17 mouse cellular contexts compared by ENCODE assay signal in the genomic region with DNA sequence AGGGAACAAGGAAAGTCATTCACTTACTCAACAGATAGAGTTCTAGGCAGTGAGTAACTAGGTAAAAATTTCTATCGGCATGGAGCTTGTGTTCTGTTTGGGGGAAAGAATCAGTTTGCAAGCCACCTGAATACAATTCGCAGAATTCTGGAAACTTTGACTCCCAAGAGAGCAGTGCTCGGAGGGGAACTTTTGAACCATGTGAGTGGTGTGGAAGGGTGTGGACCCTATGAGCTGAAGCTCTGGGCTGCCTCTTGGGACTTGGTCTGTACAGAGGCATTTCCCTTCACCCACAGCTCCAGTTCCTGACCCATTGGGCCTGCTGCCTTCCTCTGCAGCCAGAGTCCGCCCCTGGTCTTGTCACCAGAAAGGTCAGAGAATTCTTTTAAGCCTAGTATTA.
DNase-seq lines count a peak whose midpoint lies in the region; ATAC-seq and TF ChIP-seq lines count a peak whose summit lies in the region.
"Had no signal": no experiment of that assay in that cellular context is flagged by ENCODE, and none has a peak within 500 bp of the region (broad histone marks: within the 10 kb centered on the region; RNA-seq: fewer than 3 reads in every experiment).

No protein-coding gene starts in this region.

- ATAC-seq in heart, embryonic 12.5 days (ENCODE audit: insufficient number of reproducible peaks, low FRiP score): no peak
- ATAC-seq in hindbrain, embryonic 13.5 days (ENCODE audit: low FRiP score): no peak
- ATAC-seq: forebrain, embryonic 14.5 days had no signal

- no peaks in the 10 kb centered on the region for H3K27me3 ChIP-seq in heart, embryonic 12.5 days (replicated peaks)
- no peaks in the 10 kb centered on the region for H3K27me3 ChIP-seq in splenic B cell, adult 2 months (ENCODE audit: control insufficient read depth, insufficient read depth, low read length, poor library complexity, severe bottlenecking)
- no peaks in the 10 kb centered on the region for H3K27me3 ChIP-seq in hindbrain, embryonic 13.5 days
- H3K27me3 ChIP-seq: megakaryocyte, embryonic 14.5 days had no signal

- no peak overlapping the region for H3K9ac ChIP-seq in heart, embryonic 12.5 days
- H3K9ac ChIP-seq in hindbrain, embryonic 13.5 days: no peak overlapping the region
- H3K9ac ChIP-seq: hindbrain, embryonic 14.5 days; lung, embryonic 14.5 days had no signal

- no peak overlapping the region for H3K27ac ChIP-seq in heart, embryonic 12.5 days (ENCODE audit: poor library complexity, severe bottlenecking)
- H3K27ac ChIP-seq in bone marrow, adult 2 months (ENCODE audit: control insufficient read depth, insufficient read depth, low read depth, low read length, poor library complexity): peak overlapping the region; percentile 19; the same call in 1 of the 2 replicates
- H3K27ac ChIP-seq in hindbrain, embryonic 13.5 days: no peak overlapping the region
- H3K27ac ChIP-seq: hindbrain, embryonic 14.5 days had no signal

- no peak overlapping the region for H3K4me2 ChIP-seq in heart, embryonic 12.5 days
- no peak overlapping the region for H3K4me2 ChIP-seq in hindbrain, embryonic 13.5 days
- H3K4me2 ChIP-seq: hindbrain, embryonic 14.5 days; liver, embryonic 11.5 days; lung, embryonic 14.5 days had no signal

- no peaks in the 10 kb centered on the region for H3K9me3 ChIP-seq in heart, embryonic 12.5 days (replicated peaks)
- H3K9me3 ChIP-seq in hindbrain, embryonic 13.5 days: no peaks in the 10 kb centered on the region
- H3K9me3 ChIP-seq: megakaryocyte, embryonic 14.5 days had no signal

- peaks cover 33% of the 10 kb centered on the region for H3K4me1 ChIP-seq in heart, embryonic 12.5 days (replicated peaks)
- H3K4me1 ChIP-seq in bone marrow, adult 2 months (ENCODE audit: control insufficient read depth, insufficient read depth, low read length): peaks cover 16% of the 10 kb centered on the region
- peaks cover 48% of the 10 kb centered on the region for H3K4me1 ChIP-seq in hindbrain, embryonic 13.5 days (replicated peaks)

- TF ChIP-seq POLR2A in bone marrow, adult 2 months (IDR thresholded peaks at IDR 0.05; ENCODE audit: borderline replicate concordance, control insufficient read depth, low read depth, low read length): no peak

- DNase-seq in heart, adult 9 months (ENCODE audit: low spot score in 2 of 2): peak; percentile 37 to 53
- DNase-seq in spleen, adult 12 weeks (ENCODE audit: low spot score): peak; percentile 27
- DNase-seq in spleen, postnatal 10 days (ENCODE audit: low spot score in 2 of 2): no peak
- DNase-seq in splenic B cell, adult 2 months (ENCODE audit: low read depth, low spot score): peak; percentile 87
- DNase-seq: cerebellum, adult 9-11 months; embryo, embryonic 11 days; left cerebral cortex, postnatal 4 days; lung, embryonic 14.5 days; right cerebral cortex, postnatal 25 days; thymus, postnatal 36 days had no signal

- WGBS in heart, embryonic 12.5 days: 84% methylated on average over 4 of the region's 4 CpGs
- 68% methylated on average over 4 of the region's 4 CpGs for WGBS in bone marrow, adult 2 months
- WGBS in hindbrain, embryonic 13.5 days: 87% methylated on average over 4 of the region's 4 CpGs

- no peak overlapping the region for H3K4me3 ChIP-seq in heart, embryonic 12.5 days
- no peak overlapping the region for H3K4me3 ChIP-seq in bone marrow, adult 2 months (replicated peaks; ENCODE audit: control insufficient read depth, low read depth, low read length)
- no peak overlapping the region for H3K4me3 ChIP-seq in hindbrain, embryonic 13.5 days
- H3K4me3 ChIP-seq: megakaryocyte, embryonic 14.5 days had no signal

- no peak for TF ChIP-seq CTCF in bone marrow, adult 2 months (IDR thresholded peaks at IDR 0.05; ENCODE audit: control insufficient read depth, insufficient read depth, low read length)

- 0 out of 2 replicates have a peak, but pooled peaks cover 3% of the 10 kb centered on the region for H3K36me3 ChIP-seq in heart, embryonic 12.5 days
- no peaks in the 10 kb centered on the region for H3K36me3 ChIP-seq in splenic B cell, adult 2 months (ENCODE audit: control insufficient read depth, insufficient read depth, low read length, poor library complexity, severe bottlenecking)
- no peaks in the 10 kb centered on the region for H3K36me3 ChIP-seq in hindbrain, embryonic 13.5 days

Comparison
In these comparisons a context has a peak if more than half of its experiments do, and no peak if none do; other contexts are left out.
1. DNase-seq: peak in heart, adult 9 months (2 of 2), spleen, adult 12 weeks (single experiment) and splenic B cell, adult 2 months (single experiment); none in spleen, postnatal 10 days (0 of 2).